Mouse (Mus musculus) embryonic fibroblast, embryonic 13.5 days (primary cell): ENCODE data around the gene Bach2.

Source experiments
- CTCF ChIP-seq: IDR thresholded peaks from 2 replicates; pipeline ENCODE4 v1.5.1; 2011; ENCODE audit warnings: mild to moderate bottlenecking, control low read depth, low read length, moderate library complexity, borderline replicate concordance; ENCODE audit not compliant: insufficient read depth
- POLR2A ChIP-seq: IDR thresholded peaks from 2 replicates; pipeline ENCODE4 v1.6.1; 2011; ENCODE audit warnings: low read depth, mild to moderate bottlenecking, control low read depth, low read length, moderate library complexity

- TF ChIP-seq CTCF (no peak), POLR2A (no peak)
Measured at GRCm38 (mm10) chr4:32244092-32244745, 5.6 kb downstream of the Bach2 start.
